Mouse (Mus musculus) Patski (cell line): ENCODE results near the gene Gm48551. TPM values are rescaled to one million over a fixed set of nuclear protein-coding genes. Genes with fewer than 3 reads are reported as not detected.

Experiments
- ATAC-seq: fragments of 100-300 bp; one replicate; pipeline ENCODE4 v1.8.0; 2021
- CTCF ChIA-PET: fragments of 350-600 bp; sonication (Branson Sonifier 250); formaldehyde crosslinking; loops from one replicate; lab custom pipeline; 2022; ENCODE audit warnings: inconsistent platforms; lab: Charles Lee
- POLR2A ChIA-PET: fragments of 350-600 bp; sonication (Branson Sonifier 250); formaldehyde crosslinking; loops from one replicate; lab custom pipeline; 2022; ENCODE audit warnings: antibody characterized with exemption, inconsistent platforms; lab: Charles Lee
- DNase-seq: peaks from one replicate; pipeline ENCODE4 v3.0.0-alpha.2; 2011; ENCODE audit warnings: low read depth, low spot score
- H3K27me3 ChIP-seq: fragments of 371-371 bp; one replicate; pipeline ENCODE4 v1.5.1; 2021
- CTCF ChIP-seq: fragments of 100-300 bp; IDR thresholded peaks from one replicate; pipeline ENCODE4 v1.5.1; 2021
- in situ Hi-C: fragments of 300-500 bp; cut with MboI; formaldehyde crosslinking; loops from 3 replicates; pipeline ENCODE4 v1.11.1; 2018; ENCODE audit warnings: low pct_unique_long_range_greater_than_20kb, mixed read lengths
- polyA plus RNA-seq: library from polyadenylated mRNA; unstranded; gene quantifications from one replicate; pipeline ENCODE4 v1.2.3, GENCODE M21; 2021

Gm48551 gene
- polyA plus RNA-seq, 1 experiment from 2014 or later: 2.4 TPM

DNA sequence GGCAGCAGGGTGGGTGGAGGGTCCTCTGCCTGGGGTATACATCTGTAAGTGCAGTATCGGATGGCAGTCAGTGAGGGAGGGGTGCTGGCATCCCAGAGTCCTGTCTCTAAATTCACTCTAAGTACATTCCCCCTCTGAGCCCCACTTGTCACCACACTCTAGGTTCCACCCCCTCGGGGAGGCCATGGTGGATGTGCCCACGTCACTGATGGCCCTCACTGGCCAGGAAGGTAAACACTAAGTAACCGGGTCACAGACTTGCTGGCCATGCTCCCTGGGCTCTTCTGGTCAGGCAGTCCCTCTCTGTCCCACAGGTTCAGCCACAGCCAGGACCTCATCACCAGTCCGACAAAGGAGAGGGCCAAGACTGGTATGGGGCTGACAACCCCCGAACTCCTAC is 37.9 kb downstream of the Gm48551 start:
- DNase-seq: no peak
- in situ Hi-C loops: no loop called here
- ChIA-PET CTCF (interaction anchor here (1.0 to 1.5 kb wide), 2 partner anchors 11 to 16 kb away, joined by 3 to 5 read pairs; no protein-coding TSS in a partner anchor), POLR2A (no interaction called here)
- ATAC-seq: no peak
- H3K27me3 ChIP-seq: no peaks in the 10 kb centered on the region
- no peak for TF ChIP-seq CTCF

DNA sequence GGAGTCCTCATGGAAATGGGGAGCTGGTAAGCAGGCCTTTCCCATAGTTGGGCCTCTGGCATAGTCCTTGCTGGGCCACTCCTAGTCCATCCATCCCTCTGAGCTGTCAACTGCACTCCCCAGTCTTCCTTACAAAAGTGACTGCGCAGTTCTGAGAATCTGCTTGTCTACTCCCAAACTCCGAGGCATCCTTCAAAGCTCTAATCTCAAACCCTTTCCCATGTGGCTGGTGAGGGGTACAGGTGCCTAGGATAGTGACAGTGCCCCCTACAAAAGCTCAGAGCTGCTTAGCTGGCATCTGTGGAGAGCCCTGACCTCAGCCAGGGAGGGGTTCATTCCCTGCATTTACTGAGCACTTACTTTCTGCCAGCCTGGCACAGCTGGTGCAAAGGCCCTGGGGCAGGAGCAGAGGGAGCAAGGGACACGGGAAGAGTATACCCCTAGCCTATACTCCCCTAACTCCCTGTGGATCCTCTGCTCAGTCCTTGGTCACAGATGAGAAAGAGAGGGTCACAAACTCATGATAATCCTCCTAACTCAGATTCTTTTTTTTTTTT is 38.5 kb downstream of the Gm48551 start:
- TF ChIP-seq CTCF: no peak
- ATAC-seq (no peak), DNase-seq (no peak)
- ChIA-PET CTCF (interaction anchor here (1.0 to 1.5 kb wide), 2 partner anchors 12 to 17 kb away, joined by 3 to 5 read pairs; no protein-coding TSS in a partner anchor), POLR2A (no interaction called here)
- H3K27me3 ChIP-seq: no peaks in the 10 kb centered on the region
- in situ Hi-C loops: no loop called here

DNA sequence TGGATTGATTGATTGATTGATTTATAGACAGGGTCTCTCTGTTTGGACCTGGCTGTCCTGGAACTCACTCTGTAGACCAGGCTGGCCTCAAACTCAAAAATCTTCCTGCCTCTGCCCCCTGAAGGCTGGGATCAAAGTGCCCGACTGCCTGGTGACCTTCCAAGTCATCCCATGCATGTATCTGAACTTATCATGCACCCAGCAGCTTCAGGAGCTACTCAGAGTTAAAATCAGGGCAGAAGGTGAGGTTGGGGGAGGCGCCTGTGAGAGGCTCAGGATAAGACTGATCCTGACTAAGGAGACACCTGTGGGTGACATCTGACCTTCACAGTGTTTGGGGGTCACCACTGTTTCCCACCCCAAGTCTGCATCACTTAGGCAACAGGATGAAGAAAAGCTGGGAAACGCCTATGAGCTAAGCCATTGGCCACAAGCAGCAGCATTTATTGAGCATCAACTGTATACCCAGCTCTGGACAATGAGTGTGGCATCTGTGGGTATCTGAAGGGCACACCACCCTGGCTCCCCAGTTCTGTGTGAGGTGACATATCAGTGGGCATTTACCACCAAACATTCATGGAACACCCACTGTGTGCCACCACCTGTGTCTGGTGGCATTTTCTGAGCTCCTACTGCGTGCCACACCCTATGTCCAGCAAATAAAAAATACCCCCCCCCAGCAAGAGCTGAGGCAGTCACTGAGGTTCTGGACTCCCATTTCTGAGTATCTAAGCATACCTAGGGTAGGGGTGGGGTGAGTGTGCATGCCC is 39.4 kb downstream of the Gm48551 start:
- no peak for TF ChIP-seq CTCF
- CTCF ChIA-PET: interaction anchor here (1.5 kb wide), 1 partner anchor 18 kb away, joined by 3 read pairs; no protein-coding TSS in a partner anchor
- DNase-seq (no peak), ATAC-seq (no peak)
- POLR2A ChIA-PET: no interaction called here
- no peaks in the 10 kb centered on the region for H3K27me3 ChIP-seq
- in situ Hi-C loops: no loop called here

DNA sequence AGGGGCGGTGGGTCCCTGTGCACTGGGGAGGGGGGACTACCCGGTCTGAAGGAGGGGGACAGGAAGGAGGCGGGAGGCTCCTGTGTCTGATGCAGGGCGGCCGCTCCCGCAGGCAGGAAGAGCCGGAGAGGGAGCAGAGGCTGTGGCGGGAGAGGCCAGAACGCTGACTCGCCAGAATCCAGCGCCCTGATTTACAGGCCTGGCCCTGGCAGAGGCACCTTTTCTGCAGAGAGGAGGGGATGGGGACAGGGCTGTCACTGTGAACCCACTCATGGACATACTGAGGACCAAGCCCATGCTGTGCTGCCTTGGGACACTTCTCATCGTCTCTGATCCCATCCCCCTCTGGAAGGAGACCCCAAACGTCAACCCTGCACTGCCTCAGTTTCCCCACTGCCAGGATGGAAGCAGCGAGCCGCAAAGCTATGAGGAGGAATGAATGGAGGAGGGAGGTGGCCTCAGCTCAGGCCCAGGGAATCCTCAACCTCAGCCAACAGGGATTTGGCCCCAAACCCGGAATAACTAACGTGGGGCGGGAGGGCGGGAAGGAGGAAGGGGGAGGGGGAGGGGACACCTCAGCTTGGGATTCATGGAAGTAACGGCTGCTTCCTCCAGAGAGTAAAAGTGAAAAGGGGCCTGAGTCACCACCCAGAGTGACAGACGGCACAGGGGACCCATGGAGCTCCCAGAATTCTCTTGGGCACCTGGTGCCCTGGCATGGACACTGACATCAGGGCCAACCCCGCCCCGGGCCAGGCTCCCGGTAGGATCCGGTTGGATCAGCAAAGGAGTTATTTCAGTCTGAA is 40.2 kb downstream of the Gm48551 start:
- H3K27me3 ChIP-seq: no peaks in the 10 kb centered on the region

DNA sequence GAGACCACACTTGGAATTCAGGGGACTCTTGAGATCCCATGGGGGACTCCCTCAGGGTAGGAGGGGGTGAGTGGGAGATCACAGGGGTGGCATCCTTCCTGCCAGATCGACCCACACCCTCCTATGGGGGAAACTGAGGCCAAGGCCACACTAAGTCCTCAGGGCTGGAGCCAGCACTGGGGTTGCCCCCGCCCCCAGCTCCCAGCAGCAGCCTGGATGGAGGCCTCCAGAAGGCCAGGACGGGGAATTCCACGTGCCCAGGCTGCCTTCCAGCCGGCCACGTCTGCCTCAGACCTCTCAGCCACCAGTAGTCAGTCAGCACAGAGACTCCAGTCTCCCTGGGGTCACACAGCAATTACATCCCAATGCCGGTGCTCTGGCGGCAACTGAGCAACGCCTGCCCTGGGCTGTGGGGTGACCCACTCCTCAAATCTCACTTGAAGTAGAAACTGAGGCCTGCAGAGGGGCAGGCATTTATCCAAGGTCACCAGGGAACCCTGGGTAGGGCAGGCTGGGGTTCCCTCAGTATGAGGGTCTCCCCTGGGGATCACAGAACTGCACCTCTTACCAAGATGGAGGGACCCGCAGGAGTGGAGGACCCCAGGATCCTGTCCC is 41.1 kb downstream of the Gm48551 start:
- POLR2A ChIA-PET: no interaction called here
- ATAC-seq (no peak), DNase-seq (no peak)
- CTCF ChIA-PET: interaction anchor here (1.5 kb wide), 1 partner anchor 20 kb away, joined by 3 read pairs; no protein-coding TSS in a partner anchor
- TF ChIP-seq CTCF: no peak
- in situ Hi-C loops: no loop called here
- no peaks in the 10 kb centered on the region for H3K27me3 ChIP-seq

More for the DNA sequence above, 40.2 kb downstream of the Gm48551 start:
- ChIA-PET CTCF (interaction anchor here (1.5 kb wide), 1 partner anchor 19 kb away, joined by 3 read pairs; no protein-coding TSS in a partner anchor), POLR2A (interaction anchor here (0.5 kb wide), 1 partner anchor 41 kb away, joined by 6 read pairs; no protein-coding TSS in a partner anchor)
- TF ChIP-seq CTCF: no peak
- DNase-seq (no peak), ATAC-seq (no peak)
- in situ Hi-C loops: no loop called here

DNA sequence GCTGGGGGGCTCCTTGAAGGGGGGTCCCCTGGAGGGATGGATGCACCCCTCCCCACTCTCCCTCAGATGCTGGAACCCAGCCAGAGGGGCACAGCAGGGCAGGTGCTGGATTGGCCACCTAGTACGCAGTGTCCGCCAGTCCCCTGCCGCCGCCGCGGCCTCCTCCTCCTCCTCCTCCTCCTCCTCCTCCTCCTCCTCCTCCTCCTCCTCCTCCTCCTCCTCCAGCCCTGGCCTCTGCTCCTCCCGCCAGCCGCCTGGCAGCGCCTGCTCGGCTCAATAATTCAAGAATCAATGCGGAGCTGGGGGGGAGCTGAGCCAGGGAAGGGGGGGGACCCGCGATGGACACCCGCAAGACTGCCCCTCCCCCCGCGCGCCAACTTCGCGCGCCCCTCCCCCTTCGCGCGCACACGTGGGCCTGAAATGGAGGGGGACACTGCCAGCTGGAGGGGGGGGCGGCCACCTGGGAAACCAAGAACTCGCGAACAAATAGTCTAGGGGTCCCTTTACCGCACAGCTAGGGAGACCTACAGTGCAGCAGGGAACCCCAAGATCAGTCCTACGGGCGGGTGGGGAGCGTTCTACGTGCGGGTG is 41.9 kb downstream of the Gm48551 start:
- POLR2A ChIA-PET: no interaction called here

DNA sequence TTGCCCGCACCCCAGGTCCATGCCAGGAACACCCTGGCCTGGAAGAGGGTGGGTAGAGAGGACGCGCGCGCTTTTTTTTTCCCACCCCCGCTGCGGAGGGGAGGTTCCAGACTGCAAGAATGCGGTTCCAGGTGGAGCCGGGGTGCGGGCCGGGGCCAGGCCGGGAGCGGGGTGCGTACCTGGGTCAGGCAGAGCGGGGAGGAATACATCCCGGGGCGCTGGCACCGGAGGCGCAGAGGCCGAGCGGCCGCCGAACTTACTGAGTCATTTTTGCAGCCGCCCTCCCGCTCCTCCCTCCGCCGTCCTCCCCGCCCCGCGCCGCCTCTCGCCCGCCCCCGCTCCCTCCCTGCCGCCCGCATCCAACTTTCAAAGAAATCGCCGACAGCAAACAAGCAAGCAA is 42.6 kb downstream of the Gm48551 start:
- no peak for TF ChIP-seq CTCF
- ATAC-seq: no peak
- H3K27me3 ChIP-seq: no peaks in the 10 kb centered on the region
- in situ Hi-C loops: no loop called here
- ChIA-PET CTCF (no interaction called here), POLR2A (no interaction called here)
- no peak for DNase-seq

More for the DNA sequence above, 41.9 kb downstream of the Gm48551 start:
- in situ Hi-C loops: no loop called here
- H3K27me3 ChIP-seq: no peaks in the 10 kb centered on the region
- no peak for TF ChIP-seq CTCF
- DNase-seq (no peak), ATAC-seq (no peak)
- CTCF ChIA-PET: interaction anchor here (1.5 kb wide), 1 partner anchor 21 kb away, joined by 3 read pairs; no protein-coding TSS in a partner anchor

DNA sequence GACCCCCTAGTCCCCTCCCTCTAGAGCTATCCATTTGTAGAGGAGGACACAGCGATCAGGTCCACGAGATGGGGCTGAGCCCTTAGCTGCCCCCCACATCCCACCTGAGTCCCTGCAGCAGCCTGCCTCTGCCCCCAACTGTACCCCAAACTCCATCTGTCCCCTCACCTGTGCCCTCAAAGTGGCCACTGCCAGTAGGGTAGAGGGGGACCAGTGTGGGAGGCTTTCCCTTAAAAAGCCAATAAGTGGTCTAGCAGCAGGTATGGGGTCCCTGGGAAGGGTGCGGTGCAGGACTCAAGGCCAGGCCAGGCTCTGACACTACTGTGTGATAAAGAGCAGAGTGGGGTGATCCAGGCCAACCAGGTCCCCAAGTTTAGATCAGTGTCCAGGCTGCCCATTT is 43.1 kb downstream of the Gm48551 start:
- ChIA-PET CTCF (no interaction called here), POLR2A (no interaction called here)
- no peak for DNase-seq
- no peak for ATAC-seq
- H3K27me3 ChIP-seq: no peaks in the 10 kb centered on the region
- in situ Hi-C loops: no loop called here
- no peak for TF ChIP-seq CTCF

DNA sequence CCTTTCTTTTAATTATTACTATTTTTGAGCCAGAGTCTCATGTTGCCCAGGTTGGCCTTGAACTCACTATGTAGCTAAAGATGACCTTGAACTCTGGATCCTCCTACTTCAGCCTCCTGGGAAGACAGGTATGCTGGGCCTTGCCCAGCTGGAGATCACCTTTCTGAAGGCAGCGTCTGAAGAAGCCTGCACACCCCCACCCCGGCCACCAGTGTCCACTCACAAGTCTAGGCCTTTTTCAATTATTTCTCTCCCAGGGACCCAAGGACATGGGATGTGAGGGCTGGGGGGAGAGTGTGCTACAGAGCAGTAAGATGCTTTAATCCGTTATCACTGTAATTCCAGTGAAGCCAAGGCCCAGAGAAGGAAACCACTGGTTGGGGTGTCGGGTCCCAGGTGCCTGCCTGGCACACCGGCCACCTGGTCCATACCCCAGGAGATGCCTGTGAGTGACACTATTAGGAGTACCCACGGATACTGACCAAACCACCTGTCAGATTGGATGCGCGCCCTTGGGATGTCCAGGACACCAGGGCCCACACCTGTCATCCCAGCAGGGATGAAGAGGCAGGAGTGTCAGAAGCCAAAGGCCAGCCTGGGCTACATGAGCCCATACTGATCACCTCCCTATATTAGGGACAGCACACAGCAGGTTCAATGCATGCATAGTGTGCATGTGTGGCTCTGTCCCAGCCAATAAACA is 43.7 kb downstream of the Gm48551 start:
- in situ Hi-C loops: no loop called here
- no peak for TF ChIP-seq CTCF
- ChIA-PET POLR2A (no interaction called here), CTCF (no interaction called here)
- ATAC-seq (no peak), DNase-seq (no peak)
- H3K27me3 ChIP-seq: no peaks in the 10 kb centered on the region
